Mouse (Mus musculus): Measurements from ENCODE around the gene Cntn3. TPM values are rescaled to one million over a fixed set of nuclear protein-coding genes. Genes with fewer than 3 reads are reported as not detected.

Gene Cntn3
- polyA plus RNA-seq, 1 experiment, result not detected

DNA sequence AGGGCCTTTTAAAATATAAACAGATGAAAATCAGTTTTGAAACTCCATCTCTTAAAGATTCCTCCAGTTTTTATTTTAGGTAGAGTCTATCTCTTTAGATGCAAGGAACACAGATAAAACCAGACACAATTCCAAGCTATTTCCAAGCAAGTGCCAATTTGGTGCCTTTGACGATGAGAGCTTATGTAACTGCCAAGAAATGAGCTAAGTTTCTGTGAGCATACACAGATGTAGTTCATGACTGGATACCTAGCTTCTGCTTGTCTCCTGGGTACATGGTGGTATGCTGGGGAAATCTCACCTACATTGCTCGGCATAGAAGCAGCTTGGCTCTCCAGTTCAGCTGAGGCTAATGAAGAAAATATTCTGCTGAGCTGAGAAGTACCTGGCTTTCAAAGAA is 246.2 kb downstream of the Cntn3 start:
- TF ChIP-seq CTCF (IDR thresholded peaks at IDR 0.05; ENCODE audit: low read depth, low read length), result no peak
- Histone ChIP-seq H3K27ac (ENCODE audit: insufficient read depth, low read depth, low read length) (no peak overlapping the region), H3K4me3 (ENCODE audit: insufficient read depth, low read length) (no peak overlapping the region), H3K4me1 (ENCODE audit: control insufficient read depth, insufficient read depth, low read length) (no peaks in the 10 kb centered on the region)

DNA sequence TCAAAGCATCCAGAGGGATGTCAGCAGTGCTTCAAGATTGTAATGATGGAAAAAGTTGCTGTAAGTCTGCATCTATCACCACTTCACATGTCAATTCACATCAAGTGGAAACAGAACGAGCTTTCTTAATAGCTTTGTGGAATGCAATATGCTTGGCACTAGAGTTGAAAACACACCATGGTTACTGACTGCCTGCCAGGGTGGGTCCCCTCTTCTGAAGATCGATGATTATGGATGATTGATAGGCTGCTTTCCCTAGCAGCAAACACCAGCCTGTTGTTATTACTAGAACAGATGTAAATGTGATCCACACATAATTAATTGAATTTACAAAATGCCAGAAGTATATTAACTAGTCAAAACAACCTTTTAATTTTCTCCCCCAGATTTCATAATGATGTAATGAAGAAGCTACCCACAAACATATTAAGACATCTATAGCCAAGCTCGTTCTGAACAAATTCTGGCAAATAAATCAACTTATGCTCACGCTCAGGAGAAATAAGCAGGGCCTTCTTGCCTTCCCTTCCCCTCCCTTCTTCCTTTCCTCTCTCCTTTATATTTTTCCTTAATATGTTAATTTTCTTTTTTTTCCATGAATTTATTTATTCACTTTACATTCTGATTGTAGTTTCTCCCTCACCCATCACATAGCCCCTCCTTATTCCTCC is 250.2 kb downstream of the Cntn3 start:
- Histone ChIP-seq H3K27ac (ENCODE audit: insufficient read depth, low read depth, low read length) (no peak overlapping the region), H3K4me1 (ENCODE audit: control insufficient read depth, insufficient read depth, low read length) (no peaks in the 10 kb centered on the region), H3K4me3 (ENCODE audit: insufficient read depth, low read length) (no peak overlapping the region)
- TF ChIP-seq CTCF (IDR thresholded peaks at IDR 0.05; ENCODE audit: low read depth, low read length) (no peak), POLR2A (IDR thresholded peaks at IDR 0.05; ENCODE audit: borderline replicate concordance, low read depth, low read length) (no peak)

DNA sequence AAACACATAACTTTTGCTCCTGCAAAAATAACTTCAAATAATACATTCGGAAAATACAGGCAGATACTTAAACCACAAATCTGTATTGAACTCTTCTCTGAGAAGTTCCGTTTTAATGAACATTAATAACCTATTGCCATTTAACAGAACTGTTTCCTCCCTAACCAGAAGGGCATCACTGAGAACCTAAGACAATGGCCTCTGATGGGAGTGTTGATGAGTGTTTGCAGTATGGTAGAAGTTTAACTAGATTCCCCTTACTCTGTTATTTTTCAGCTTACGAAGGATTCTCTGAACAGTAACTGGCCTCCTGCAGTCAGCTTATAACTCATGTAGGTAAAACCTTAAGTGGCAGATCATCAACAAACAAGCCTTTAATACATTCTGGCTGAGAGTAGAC is 253.1 kb downstream of the Cntn3 start:
- H3K4me1 ChIP-seq (ENCODE audit: control insufficient read depth, insufficient read depth, low read length), result no peaks in the 10 kb centered on the region
- no peak overlapping the region for H3K4me3 ChIP-seq (ENCODE audit: insufficient read depth, low read length)
- TF ChIP-seq POLR2A (IDR thresholded peaks at IDR 0.05; ENCODE audit: borderline replicate concordance, low read depth, low read length) (no peak), CTCF (IDR thresholded peaks at IDR 0.05; ENCODE audit: low read depth, low read length) (no peak)
- no peak overlapping the region for H3K27ac ChIP-seq (ENCODE audit: insufficient read depth, low read depth, low read length)

DNA sequence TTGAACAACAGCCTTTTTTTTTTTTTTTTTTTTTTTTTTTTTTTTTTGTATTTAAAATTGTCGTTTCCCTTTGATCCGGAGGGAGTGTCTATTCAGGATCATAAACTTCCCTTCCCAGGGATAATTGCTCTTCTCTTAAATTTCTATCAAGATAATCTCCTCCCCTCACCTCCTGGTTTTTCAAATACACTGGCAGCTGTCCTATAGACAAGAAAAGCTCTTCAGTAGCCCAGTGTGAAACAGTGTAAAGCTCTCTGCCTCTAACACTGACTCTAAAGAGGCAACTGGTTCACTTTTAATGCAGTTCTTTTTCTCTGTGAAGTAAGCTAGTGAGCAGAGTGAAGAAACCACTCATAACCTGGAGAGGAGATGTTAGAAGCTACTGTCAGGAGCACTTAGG is 290.0 kb downstream of the Cntn3 start:
- no peak for TF ChIP-seq POLR2A (IDR thresholded peaks at IDR 0.05; ENCODE audit: borderline replicate concordance, low read depth, low read length)
- no peak for TF ChIP-seq CTCF (IDR thresholded peaks at IDR 0.05; ENCODE audit: low read depth, low read length)
- Histone ChIP-seq H3K27ac (ENCODE audit: insufficient read depth, low read depth, low read length) (no peak overlapping the region), H3K4me3 (ENCODE audit: insufficient read depth, low read length) (no peak overlapping the region), H3K4me1 (ENCODE audit: control insufficient read depth, insufficient read depth, low read length) (no peaks in the 10 kb centered on the region)

DNA sequence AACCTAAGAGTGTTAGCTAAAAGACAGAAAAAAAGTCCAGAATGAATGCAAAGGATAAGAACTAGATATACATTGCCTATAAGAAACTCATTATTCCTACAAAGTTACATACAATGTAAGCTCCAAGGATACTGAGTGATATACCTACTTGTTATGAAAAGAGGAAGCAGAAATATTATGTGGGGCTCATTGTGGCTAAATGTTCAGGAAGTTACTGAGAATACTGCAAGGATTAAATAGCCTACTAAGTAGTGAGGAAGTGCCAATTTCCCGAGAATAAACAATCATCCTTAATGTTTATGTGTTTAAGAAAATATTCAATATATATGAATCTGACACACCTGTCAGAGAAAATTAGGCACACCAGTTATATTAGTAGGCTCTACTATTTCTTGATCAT is 341.9 kb downstream of the Cntn3 start:
- no peaks in the 10 kb centered on the region for H3K4me1 ChIP-seq (ENCODE audit: control insufficient read depth, insufficient read depth, low read length)
- no peak for TF ChIP-seq CTCF (IDR thresholded peaks at IDR 0.05; ENCODE audit: low read depth, low read length)
- no peak for TF ChIP-seq POLR2A (IDR thresholded peaks at IDR 0.05; ENCODE audit: borderline replicate concordance, low read depth, low read length)
- H3K4me3 ChIP-seq (ENCODE audit: insufficient read depth, low read length), result no peak overlapping the region
- H3K27ac ChIP-seq (ENCODE audit: insufficient read depth, low read depth, low read length), result no peak overlapping the region

DNA sequence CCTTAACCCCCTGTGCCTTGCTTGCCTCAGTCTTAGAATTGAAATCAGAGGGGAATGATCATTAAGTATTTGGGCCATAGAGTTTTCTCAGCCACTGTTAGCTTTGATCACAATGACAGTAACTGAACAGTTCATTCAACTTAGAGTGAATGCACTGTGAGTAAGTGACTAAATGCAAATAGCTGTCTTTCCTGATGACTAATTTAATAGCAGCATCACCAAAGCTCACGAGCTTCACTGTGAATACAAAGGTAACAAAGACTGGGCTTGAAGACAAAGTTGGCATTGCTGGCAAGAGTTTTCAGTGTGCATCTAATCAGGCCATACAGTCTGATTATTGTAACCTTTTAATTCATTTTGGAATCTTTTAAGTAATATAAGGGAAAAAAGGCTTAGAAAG is 386.6 kb downstream of the Cntn3 start:
- H3K4me1 ChIP-seq (ENCODE audit: control insufficient read depth, insufficient read depth, low read length), result no peaks in the 10 kb centered on the region
- TF ChIP-seq CTCF (IDR thresholded peaks at IDR 0.05; ENCODE audit: low read depth, low read length) (no peak), POLR2A (IDR thresholded peaks at IDR 0.05; ENCODE audit: borderline replicate concordance, low read depth, low read length) (no peak)
- no peak overlapping the region for H3K4me3 ChIP-seq (ENCODE audit: insufficient read depth, low read length)
- H3K27ac ChIP-seq (ENCODE audit: insufficient read depth, low read depth, low read length), result no peak overlapping the region

DNA sequence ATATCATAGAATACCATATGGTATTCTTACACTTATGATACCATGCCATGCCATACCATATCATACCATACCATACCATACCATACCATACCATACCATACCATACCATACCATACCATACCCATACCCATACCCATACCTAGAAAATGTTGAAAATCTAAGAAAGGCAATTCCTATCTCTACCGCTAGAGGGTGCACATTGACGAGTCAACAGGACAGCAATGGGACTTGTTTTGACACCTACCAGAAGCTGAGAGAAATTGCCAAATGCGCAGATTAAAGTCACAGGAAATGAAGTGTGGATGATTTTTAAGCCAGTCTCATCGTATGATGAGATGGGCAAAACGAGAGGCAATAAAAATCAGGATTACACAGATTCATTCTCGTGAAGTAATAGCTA is 402.0 kb downstream of the Cntn3 start:
- H3K27ac ChIP-seq (ENCODE audit: insufficient read depth, low read depth, low read length), result no peak overlapping the region
- H3K4me1 ChIP-seq (ENCODE audit: control insufficient read depth, insufficient read depth, low read length), result no peaks in the 10 kb centered on the region
- TF ChIP-seq CTCF (IDR thresholded peaks at IDR 0.05; ENCODE audit: low read depth, low read length), result no peak
- TF ChIP-seq POLR2A (IDR thresholded peaks at IDR 0.05; ENCODE audit: borderline replicate concordance, low read depth, low read length), result no peak
- no peak overlapping the region for H3K4me3 ChIP-seq (ENCODE audit: insufficient read depth, low read length)

DNA sequence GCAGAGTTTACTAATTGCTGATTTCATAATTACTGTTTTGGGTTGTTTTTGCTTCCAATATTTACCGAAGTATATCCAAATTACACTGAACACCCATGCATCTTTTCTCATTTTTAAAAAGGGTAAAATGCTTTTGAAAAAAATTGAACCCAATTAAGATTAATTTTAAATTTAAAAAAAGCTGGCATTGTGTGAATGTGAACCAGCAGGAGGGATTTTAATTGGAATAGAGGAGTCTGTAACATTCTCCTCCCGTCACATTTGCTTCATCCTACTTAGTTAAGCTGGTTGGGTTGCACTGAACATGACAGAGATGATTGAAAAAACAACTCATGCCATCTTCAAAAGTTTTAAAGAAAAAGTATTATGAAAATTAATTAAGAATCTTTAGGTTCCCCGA is 411.7 kb downstream of the Cntn3 start:
- no peak for TF ChIP-seq POLR2A (IDR thresholded peaks at IDR 0.05; ENCODE audit: borderline replicate concordance, low read depth, low read length)
- TF ChIP-seq CTCF (IDR thresholded peaks at IDR 0.05; ENCODE audit: low read depth, low read length), result no peak
- Histone ChIP-seq H3K4me1 (ENCODE audit: control insufficient read depth, insufficient read depth, low read length) (no peaks in the 10 kb centered on the region), H3K4me3 (ENCODE audit: insufficient read depth, low read length) (no peak overlapping the region), H3K27ac (ENCODE audit: insufficient read depth, low read depth, low read length) (no peak overlapping the region)

DNA sequence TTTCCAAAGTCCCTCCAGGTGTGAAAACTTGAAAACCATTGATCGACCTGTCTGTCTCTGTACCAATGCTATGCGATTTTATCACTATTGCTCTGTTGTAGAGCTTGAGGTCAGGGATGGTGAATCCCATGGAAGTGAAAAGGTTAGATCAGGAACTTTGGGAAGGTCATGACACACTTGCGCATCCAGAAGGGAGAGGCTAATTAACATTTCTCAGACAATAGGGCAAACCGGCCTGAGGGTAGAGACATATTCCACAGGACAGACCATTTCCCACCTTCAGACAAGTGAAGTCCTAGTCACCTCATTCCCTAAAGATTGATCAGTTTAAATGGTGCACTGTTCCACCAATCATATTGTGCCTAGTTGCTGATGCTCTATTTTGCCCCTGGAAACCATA is 451.2 kb downstream of the Cntn3 start:
- H3K4me3 ChIP-seq (ENCODE audit: insufficient read depth, low read length), result no peak overlapping the region
- TF ChIP-seq CTCF (IDR thresholded peaks at IDR 0.05; ENCODE audit: low read depth, low read length) (no peak), POLR2A (IDR thresholded peaks at IDR 0.05; ENCODE audit: borderline replicate concordance, low read depth, low read length) (no peak)
- no peak overlapping the region for H3K27ac ChIP-seq (ENCODE audit: insufficient read depth, low read depth, low read length)
- H3K4me1 ChIP-seq (ENCODE audit: control insufficient read depth, insufficient read depth, low read length), result no peaks in the 10 kb centered on the region

DNA sequence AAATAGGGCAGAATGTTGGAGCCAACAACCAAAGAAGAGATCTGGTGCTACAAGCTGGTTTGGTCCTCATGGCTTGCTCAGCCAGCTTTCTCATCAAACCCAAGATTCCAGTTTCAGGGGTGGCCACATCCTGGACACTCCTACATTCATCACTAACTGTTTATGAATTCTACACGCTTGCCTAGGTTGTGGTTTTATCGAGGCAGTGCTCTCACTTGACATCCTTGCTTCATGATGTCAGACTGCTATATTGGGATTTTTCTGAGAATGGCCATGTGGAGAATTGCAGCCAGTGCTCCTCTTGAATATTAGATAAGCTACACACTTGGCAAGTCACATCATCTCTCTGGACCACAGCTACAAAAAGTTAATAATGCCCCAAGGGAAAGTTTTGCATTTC is 452.9 kb downstream of the Cntn3 start:
- Histone ChIP-seq H3K4me3 (ENCODE audit: insufficient read depth, low read length) (no peak overlapping the region), H3K27ac (ENCODE audit: insufficient read depth, low read depth, low read length) (no peak overlapping the region), H3K4me1 (ENCODE audit: control insufficient read depth, insufficient read depth, low read length) (no peaks in the 10 kb centered on the region)
- no peak for TF ChIP-seq POLR2A (IDR thresholded peaks at IDR 0.05; ENCODE audit: borderline replicate concordance, low read depth, low read length)
- no peak for TF ChIP-seq CTCF (IDR thresholded peaks at IDR 0.05; ENCODE audit: low read depth, low read length)

DNA sequence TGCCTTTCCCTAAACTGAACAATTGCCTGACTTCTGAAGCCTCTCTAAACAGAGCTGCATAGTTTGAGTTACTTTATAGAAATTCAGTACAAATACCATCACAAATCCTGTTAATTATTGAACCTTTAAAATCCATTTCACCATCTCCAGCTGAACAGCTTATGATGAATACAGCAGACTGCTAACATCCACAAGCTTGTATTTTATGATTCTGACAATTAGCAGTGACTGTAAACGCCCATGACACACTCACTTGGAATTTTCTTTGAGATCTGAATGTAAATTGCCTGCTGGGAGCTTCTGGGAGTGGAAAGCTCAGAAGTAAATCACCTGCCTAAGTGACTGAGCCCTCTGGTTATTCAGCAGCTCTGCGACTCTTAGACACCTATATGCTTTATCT is 459.3 kb downstream of the Cntn3 start:
- Histone ChIP-seq H3K4me1 (ENCODE audit: control insufficient read depth, insufficient read depth, low read length) (no peaks in the 10 kb centered on the region), H3K27ac (ENCODE audit: insufficient read depth, low read depth, low read length) (no peak overlapping the region), H3K4me3 (ENCODE audit: insufficient read depth, low read length) (no peak overlapping the region)
- TF ChIP-seq POLR2A (IDR thresholded peaks at IDR 0.05; ENCODE audit: borderline replicate concordance, low read depth, low read length) (no peak), CTCF (IDR thresholded peaks at IDR 0.05; ENCODE audit: low read depth, low read length) (no peak)
